Mouse (Mus musculus) layer of hippocampus, adult 8-10 months (tissue): ENCODE data around the gene Alkbh4. TPM values are rescaled to one million over a fixed set of nuclear protein-coding genes. Genes with fewer than 3 reads are reported as not detected.
A peak's percentile ranks its signal among the peaks of the same experiment; 100 is the strongest.
"Not testable (repeated sequence)": the region's sequence is repeated elsewhere in the genome, so short reads cannot be mapped to it uniquely, and the experiment has no call there.

ENCODE experiments used
- DNase-seq, 2 experiments: peaks; one replicate each; pipeline ENCODE4 v3.0.0; 2022; ENCODE audit warnings: low spot score in 2 of 2
- total RNA-seq, 4 experiments: library from RNA; stranded (reverse); gene quantifications; 2 replicates each; pipeline ENCODE4 v1.2.4; 2022

The Alkbh4 gene
- total RNA-seq, 4 experiments from 2014 or later = 8.7 to 10.8 (median 9.6) TPM

DNA sequence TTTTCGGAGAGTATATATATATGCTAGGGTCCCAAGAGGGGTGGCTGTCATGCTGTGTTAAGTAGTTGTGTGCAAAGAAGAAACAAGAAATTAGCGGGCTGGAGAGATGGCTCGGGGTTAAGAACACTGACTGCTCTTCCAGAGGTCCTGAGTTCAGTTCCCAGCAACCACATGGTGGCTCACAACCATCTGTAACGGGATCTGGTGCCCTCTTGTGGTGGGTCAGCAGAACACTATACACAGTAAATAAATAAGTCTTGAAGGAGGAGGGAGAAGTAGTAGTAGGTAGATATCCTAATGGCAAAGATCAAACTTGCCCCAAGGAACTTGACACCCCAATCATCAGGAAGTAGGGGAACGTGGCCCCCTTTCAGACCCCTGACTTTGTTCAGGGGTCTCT is 6.8 kb downstream of the Alkbh4 start:
- DNase-seq = no peak

DNA sequence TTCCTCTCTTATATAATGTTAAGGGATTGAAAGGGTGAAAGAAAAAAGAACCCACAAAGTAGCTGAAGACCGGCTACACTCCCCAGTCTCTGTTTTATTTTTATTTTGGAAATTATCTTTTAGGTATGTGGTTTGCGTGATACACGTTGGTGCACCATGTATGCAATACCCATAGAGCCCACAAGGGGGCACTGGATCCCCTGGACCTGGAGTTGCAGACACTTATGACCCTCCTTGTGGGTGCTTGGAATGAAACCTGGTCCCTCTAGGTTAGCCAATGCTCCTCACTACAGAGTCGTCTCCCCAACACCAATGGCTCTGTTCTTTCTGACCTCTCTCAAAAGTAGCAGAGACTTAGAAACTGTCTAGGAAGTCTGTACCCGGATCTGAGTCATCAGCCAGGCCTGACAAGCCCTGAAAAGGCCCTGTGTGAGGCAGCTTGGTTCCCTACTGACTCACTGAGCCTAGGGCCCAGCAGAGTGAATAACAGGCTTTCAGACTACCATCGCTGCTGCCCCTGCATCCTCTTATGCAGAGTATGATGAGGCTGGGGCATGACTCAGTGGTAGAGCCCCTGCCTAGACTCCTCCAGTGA is 7.3 kb downstream of the Alkbh4 start:
- DNase-seq = no peak

DNA sequence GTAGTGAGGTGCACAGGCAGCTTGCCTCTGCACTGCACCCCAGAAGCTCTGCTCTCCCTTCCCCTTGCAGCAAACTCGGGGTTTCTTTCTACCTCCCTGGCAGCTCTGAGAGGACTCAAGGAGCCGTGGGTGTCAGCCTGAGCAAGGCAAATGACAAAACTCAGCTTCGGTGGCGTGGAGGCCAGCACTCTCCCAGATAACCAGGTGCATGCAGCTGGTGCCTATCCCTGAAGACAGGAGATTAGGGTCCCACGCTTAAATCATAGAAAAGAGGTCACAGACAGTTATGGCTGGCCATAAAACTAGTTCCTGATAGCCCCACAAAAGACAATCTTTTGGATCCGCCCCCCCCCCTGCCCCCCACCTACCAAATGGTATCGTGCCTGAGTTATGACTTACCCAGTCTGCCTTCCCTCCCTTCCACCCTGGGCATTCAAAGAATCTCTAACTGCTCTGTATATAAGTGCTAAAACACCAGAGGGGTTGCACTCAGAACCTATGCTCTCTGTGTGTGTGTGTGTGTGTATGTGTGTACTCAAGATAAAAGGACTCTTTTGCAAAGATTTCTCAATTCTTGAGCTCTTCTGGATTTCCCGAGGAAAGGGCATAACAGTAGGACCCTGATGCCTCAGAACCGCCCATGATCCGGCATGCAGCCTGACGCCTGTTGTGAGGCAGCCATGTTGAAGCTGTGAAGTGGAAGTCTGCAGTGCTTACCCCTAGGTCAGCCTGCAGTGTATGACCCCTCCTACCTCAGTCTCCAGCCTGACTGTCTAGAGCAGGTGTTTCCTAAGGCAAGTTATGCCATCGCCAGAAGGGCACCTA is 8.9 kb downstream of the Alkbh4 start:
- no peak for DNase-seq

DNA sequence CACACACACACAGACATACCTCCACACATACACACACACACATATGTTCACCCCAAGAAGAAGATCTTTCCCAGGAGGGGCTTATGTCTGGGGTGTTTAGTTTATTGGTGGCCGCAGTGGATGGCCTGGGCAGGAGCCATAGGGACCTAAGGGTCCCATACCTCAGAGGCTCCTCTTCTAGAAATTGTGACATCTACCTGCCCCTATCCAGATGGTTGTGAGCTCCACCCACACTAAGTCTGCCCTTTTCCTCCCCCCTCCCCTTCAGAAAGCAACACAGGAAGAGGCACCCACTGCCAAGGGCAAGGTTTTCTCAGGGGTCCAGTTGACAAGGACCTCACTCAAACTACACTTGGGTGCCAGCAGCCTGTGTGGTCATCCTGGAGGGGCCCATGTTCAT is 11.0 kb downstream of the Alkbh4 start:
- no peak for DNase-seq

DNA sequence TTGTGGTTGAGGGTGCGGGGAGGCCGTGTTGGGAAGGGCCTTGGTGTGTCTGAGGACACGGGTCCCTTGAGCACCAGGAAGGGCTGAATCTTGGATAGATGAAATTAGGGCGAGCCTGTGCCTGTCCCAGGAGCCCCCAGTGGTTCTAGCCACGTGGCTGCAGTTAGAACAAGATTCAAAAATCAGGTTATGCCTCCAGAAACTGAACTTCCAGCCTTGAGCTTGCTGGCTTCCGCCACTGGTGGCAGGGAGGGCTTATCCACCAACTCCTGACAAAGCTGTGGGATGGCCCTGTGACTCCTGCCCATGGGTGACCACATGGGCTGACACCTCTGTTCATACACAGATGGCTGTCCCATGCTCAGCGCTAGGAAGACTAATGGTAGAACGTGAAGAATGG is 11.8 kb downstream of the Alkbh4 start:
- DNase-seq = no peak

DNA sequence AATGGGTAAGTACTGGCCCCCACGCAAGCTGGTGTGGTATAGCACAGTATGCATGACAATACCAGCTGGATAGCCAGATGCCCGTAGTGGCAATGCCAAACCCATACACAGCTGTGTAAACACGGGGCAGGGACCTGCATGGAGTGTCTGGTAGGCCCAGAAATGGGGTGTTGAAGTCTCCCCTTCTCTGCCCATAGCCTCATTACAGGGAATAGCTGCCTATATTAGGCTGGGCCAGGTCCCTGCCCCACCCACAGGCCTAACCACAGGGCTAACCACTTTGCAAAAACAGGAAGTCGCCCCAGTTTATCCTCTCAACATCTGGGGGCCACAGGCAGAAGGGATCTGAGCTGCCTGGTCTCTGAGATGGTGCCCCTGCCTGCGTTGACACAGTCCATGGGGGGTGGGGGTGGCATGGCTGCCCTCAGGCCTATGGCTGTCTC is 13.2 kb downstream of the Alkbh4 start:
- not testable (repeated sequence) for DNase-seq

DNA sequence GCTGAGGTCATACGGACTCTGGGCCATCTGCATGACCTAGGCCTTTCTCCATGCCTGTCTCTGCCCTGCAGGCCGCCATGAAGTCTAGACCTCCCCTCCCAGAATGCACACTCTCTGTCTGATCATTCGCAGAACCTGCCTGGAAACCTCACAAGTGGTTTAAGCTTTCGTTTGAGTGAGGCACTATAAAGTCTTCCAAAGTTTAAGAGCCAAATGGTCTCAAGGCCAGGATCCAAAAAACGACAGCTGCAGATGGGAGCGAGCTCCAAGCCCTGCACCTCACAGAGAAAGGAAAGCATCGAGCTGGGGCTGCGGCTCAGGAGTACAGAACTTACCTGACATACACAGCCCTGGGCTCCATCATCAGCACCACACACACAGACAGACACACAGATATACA is 16.4 kb downstream of the Alkbh4 start:
- no peak for DNase-seq

DNA sequence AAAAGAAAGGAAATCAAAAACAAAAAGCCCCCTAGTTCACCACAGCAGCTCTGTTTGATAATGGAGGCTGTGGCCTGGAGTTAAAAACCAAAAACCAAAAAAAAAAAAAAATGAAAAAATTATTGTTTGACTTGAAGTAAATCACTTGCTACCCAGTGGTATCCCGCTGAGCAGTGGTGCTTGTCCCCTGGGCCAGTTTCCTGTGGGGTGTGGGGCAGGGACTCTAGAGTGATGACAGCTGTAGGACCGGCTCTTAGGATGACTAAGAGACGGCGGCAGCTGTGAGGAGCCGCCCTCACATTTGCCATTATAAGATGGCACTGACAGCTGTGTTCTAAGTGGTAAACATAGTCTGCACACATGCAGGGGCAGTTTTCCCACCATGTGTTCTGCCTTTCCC is 19.5 kb downstream of the Alkbh4 start:
- DNase-seq = no peak

DNA sequence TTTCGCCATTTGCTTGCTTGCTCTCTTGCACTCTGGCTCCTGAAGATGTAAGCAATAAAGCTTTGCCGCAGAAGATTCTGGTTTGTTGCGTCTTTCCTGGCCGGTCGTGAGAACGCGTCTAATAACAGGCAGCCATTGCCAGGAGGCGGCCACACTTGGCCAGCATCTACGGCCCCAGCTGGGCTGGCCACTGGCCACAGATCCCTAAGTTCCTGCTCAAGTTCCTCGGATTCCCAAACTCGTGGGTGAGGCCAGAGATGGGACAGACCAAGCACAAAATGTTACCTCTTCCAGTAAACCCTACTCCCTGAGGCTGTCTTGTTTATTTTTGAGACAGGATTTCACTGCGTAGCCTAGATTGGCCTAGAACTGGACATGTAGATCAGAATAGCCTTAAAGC is 24.1 kb downstream of the Alkbh4 start:
- DNase-seq = not testable (repeated sequence)

DNA sequence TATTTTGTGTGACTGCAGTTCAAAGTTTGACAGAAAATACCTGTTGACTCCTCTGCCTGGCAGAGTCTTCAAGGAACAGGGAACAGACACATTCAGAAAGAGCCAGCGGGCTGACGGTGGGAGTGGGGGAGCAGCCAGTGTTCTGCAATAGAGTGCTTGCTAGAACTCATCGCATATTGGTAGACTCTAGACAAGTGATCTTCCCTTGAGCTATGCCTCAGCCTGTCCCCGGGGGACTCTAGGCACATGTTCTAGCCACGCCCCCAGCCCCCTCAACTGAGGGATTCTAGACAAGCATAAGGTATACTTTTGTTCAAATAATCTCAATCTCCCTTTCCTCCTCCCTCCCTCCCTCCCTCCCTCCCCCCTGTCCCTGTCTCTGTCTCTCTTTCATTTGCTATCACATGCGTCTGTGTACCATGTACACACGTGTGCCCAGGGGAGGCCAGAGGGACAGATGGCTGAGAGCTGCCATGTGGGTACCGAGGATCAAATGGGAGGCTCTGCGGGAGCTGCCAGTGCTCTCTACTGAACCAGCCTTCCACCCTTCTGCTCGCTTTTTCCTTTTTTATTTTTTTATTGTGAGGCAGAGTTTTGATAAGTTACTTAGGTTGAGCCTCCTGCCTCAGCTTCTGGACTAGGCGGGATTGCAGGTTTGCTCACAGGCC is 28.0 kb downstream of the Alkbh4 start:
- DNase-seq = peak in 1 of 2 experiments; percentile 50

DNA sequence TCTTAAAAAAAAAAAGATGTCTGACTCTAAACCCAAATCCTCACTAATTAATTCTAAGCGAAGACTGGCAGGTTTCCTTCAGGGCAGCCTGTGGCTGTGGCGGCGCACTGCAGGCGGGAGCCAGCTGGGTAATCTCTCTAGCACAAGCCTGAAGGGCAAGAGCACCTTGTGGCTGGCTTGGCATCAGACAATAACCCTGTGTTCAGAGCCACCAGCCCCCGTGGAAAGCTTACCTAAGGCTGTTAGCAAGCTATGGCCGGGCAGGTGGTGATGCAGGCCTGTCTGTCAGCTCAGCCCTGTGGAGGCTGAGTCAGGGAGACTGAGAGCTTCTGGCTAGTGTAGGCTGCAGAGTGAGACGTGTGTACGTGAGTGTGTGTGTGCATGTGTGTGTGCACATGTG is 29.3 kb downstream of the Alkbh4 start:
- DNase-seq = no peak

DNA sequence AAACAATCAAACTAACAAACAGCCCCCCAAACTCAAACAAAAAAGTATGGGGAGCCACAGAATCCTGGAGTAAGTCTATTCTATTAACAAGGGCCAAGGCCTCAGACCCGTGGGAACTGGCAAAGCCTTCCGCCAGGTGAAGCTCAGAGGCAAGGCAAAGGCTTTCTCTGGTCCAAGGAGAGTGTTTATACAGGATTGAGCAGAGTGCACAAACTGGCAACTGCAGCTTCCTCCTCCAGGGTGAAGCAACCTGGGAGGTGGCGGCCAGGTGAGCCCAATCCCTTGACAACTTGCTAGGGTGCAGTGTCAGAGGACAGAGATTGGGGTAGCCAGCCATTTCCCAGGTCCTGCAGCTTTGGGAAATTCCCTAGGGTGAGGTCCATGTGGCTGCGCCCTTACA is 31.4 kb downstream of the Alkbh4 start:
- DNase-seq = no peak

DNA sequence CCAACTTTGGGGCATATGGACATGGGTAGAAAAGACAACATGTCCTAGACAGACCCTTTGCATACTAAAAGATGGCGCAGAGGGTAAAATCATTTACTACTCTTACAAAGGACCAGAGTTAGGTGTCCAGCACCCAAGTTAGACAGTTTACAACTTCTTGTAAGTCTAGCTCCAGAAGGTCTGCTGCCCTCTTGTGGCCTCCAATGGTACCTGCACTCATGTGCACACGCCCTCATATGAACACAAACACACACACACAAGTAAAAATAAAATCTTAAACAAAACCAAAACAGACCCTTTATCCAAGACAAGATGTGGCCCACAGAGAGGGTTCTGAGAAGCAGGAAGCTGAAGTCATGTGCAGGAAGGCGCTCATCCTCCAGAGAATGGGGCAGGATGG is 32.1 kb downstream of the Alkbh4 start:
- no peak for DNase-seq

DNA sequence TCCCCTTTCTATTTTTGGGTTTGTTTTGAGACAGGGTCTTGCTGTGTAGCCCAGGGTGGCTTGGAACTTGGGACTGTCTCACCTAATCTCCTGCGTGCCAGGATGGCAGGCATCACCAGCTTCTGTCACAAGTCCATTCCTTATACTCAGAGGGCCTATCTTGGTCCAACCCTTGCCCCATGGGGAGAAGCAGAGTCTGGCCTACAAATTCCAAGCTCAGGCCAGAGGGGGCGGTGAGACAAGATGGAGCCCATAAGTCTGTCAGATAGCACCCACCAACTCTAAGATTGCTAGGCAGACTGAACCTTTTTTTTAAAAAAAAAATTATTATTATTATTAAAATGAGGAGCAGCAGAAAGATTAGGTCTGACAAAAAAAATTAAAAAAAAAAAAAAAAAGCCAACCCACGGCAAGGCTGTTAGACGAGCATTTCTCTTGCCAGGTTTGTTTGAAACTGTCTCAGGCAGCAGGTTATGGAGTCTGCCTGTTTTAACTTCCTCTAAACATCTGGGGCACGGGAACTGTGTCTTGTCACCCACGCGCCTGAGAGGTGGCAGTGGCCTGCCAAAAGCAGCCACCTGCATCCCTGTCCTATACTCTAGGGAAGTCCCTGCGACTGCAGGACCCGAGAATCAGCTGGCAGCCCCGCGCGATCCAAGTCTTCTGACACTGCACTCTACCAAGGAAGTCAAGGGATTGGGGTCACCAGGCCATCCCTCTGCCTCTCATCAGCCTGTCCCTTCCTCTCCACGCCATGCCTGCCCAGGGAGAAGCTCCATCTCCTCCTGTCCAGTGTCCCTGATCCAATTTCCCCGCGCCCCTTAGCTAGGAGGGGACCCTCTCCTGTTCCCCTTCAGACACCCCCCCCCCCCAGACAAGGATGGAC is 33.9 kb downstream of the Alkbh4 start:
- no peak for DNase-seq

DNA sequence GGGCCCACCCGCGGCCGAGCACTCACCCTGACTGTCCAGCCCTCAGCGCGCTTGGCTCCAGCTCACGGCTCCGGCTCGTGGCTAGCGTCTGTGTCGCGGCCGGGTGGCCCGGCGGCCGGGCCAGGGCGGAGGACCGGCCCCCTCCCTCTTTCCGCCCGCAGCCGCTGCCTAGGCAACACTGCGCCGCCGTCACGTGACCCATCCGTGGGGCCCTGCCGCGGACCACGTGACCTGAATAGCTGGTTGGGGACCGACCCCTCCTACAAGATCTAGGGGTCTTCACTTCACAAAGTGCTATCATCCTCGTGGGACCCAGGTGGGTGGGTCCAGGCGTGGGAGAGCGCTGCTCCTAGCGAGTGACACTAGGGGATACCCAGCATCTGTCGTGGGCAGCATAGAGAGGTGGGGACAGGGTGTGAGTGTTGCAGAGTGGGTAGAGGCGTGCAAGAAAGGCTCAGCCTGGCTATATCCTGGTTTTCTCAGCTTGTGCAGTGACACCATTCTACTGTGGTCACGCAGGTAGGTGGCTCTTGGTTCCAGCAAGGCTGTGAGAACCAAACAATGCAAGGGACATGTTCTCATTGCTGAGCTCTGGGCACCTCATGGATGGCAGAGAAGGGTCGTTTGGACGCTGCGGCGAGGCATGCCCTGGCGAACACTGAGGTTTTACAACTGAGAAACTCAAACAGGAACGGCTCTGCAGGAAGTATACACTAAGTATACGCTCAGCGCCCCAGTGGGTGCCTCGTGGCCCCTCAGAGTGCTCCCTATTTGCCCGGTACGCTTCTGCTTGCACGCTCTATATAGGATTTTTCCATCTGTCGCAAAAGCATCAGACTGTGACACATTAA is 34.8 kb downstream of the Alkbh4 start, which contains the start of gene Orai2:
TSS of gene Orai2 (minus strand) at position 202 of the 851 bp plus-strand sequence.
- peak; percentile 81 to 83 for DNase-seq

DNA sequence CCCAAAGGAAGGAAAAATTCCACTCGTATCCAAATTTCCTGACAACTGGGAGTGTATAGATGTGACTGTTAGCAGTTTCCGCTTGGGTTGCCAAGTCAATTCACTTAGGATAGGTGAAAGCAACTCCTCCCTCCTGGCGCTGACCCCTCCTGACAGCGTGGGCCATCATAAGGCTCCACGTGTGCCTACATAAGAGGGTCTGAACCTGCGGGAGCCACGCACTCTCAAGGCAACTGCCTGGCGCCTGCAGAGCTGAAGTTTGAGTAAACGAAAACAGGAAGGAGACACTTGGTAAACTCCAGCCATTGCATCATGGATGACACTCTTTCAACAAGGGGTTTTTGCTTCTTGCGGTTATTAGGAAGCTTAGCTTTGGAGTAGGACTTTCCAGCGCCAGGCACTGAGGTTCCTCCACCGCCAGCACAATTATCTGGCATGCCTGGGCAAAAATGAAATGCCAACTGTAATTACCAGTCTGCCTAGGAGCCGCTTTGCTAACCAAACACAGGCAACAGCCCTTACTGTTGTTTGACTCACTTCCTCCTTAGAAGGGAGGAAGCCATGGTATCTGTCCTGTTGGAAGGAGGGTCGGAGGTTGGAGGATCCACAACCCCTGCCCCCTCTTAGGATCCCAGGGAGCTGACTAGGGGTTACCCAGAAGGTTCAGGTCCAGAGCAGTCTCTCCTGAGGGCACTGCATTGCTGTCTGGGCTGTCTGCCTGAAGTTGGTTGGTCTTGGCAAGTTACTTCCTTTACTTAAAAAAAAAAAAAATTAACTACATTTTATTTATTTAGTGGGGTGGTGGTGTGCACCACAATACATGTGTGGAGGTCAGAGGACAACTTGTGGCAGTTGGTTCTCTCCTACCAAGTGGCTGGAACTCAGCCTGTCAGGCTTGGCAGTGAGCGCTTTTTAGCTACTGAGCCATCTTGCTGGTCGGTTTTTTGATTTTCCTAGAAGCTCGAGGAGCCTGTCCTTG is 35.7 kb downstream of the Alkbh4 start:
- no peak for DNase-seq

DNA sequence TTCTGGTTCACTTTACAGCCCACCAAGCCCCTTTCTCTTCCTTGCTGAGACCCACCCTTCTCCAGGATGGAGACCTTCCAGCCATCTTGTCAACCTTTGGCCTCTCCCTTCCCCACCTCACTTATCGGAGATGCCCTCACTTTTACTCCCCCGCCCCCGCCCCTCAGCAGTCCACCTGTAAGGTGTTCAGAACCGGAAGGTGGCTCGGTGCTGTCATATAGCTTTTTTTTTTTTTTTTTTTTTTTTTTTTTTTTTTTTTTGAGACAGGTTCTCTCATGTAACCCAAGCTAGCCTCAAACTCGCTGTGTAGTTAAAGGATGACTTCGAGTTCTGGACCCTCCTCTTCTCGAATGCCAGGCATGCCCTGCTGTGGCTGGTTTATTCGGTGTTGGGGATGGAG is 37.0 kb downstream of the Alkbh4 start:
- no peak for DNase-seq

DNA sequence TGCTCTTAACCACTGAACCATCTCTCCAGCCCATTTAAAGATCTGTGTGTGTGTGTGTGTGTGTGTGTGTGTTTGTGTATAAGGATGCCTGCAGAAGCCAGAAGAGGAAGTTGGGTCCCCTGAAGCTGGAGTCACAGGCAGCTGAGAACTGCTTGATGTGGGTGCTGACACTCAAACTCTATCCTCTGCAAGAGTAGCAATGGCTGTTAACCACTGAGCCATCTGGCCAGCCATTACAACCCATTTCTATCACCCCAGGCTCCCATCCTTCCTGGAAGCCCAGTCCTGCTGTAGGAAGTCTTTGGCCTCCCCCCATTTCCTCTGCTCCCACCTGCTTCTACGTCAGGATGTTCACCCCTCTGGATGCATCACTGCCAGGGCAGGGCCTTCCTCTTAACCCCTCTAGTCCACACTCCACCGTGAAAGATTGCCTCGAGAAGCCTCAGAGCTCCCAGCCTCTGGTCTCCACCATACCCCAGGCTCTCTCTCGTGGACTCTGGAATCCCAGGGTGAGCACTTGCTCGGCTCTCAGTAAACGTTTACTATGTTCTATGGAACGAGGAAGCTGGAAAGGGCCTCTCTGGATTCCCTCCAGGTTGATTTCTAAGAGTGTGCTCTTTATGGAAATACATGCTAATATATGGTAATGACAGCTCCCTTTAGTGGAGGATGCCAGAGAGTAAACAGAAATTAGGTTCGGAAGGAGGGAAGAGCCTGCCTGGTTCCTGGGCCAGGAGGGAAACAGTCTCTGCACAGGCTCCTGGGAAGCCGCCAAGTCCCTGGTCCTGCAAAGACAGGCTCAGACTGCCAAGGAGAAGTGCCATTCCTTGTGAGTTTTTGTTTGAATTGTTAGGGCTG is 37.9 kb downstream of the Alkbh4 start:
- peak in 1 of 2 experiments; percentile 67 for DNase-seq
